Mouse (Mus musculus) embryo, embryonic 10 days (tissue): ENCODE data around the gene Gtf2a1.
"Not testable (repeated sequence)": the region's sequence is repeated elsewhere in the genome, so short reads cannot be mapped to it uniquely, and the experiment has no call there.

Experiments
- DNase-seq: peaks from one replicate; pipeline ENCODE4 v3.0.0-alpha.2; 2015; ENCODE audit warnings: low spot score

Gene Gtf2a1

DNA sequence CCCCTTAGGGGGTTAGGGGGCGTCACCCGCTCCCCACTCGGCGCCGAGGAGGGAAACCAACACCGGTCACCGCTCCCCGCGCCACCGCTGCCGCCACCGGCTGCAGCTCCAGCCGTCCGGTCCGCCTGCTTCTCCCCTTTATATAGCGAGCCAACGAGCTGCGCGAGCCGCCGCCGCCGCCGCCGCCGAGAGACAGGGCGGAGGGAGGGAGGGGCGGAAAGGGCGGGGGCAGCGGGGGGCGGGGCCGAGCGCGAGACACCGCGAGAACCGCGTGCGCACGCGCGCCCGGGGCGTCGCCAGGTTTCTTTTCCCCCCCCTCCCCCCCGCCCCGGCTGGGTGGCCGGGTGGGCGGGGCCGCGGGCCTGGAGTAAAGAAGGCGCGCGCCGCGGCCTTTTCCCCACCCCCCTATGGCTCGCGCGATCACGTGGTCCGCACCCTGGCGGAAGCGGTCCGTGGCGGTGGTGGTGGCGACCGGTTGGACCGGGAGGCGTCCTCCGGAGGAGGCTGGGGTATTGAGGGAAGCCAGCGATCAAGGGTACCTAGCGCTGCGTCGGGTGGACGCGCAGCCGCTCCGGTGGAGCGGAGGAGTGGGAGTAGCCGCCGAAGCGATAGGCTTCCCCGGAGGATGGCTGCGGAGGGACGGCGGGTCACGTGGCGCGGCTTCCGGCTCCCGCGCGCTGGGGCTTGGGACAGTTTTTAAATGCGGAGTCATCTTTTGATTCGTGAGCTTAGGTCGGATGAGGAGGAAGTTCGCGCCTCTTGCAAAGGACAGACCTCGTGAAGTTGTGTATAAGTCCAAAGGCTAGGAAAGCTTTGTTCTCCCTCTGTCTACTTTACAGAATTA is at the start of gene Gtf2a1:
Gene Gtf2a1 (minus strand): TSS at position 641 of the 844 bp plus-strand sequence.
- peak; percentile 95 for DNase-seq

DNA sequence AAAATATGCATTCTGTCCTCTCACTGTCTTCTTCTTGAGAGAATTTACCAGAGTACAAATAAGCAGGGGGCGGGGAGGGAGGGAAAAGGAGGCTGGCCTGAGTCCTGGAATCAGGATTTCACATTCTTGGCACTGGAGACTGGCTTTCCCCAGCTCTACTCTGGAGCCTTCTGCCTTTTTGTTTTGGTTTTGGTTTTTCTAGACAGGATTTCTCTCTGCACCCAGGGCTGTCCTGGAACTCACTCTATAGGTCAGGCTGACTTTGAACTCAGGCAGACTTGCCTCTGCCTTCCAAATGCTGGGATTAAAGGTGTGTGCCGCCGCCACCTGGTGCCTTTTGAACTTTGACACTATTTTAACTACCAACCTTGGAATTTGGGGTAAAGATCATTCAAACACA is 48.1 kb upstream of the Gtf2a1 start:
- no peak for DNase-seq

DNA sequence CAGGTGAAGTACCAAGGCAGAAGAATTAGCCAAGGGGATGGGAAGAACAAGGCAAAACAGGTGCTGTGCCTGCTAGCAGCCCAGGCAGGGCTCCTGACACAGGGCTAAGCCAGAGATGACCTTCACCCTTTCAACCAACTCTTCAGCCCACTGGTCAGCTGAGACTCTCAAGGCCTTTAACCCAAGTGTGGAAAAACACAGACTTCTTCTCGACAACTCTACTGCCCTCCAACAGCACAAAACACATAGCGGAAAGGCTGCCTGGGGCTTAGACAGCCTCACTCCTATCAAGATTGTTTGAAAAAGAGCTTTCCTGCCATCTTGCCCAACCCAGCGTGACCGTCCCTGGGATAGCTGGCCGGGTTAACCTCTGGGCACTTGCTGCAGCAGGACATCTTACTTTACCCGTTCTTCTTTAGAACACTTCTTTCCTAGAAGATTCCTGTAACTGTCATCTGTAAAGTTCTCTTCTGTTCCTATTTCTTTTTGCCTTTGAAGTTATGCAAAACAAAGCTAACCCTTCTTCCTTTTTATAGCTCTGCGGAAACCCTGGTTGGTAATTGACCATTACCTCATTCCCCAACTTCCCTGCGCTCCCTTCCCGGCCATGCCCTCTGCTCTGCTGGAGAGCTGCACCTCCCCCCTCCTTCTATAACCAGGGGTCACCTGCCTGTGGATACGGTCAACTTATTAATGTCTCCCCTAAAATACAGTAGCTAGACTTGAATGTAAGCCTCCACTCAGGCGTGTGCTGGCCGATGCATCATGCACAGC is 47.0 kb upstream of the Gtf2a1 start:
- no peak for DNase-seq

DNA sequence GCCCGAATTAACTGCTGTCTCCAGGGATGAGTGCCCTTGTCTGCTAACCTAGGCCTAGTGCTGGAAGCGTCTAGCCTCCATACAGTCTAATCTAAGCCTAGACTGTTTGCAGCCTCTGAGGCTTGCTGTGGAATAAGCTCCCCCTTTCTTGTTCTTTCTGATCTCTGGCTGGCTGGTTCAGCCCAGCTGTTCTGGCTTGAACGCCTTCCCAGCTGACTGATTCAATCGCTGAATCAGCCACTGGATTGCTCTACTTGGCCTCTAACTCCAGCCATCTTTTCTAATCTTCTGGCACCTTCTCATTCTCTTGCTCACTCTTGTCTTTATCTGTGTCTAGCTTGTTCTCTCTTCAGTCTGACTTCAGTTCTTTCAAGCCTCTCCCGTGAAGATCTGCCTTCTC is 36.2 kb upstream of the Gtf2a1 start:
- no peak for DNase-seq

DNA sequence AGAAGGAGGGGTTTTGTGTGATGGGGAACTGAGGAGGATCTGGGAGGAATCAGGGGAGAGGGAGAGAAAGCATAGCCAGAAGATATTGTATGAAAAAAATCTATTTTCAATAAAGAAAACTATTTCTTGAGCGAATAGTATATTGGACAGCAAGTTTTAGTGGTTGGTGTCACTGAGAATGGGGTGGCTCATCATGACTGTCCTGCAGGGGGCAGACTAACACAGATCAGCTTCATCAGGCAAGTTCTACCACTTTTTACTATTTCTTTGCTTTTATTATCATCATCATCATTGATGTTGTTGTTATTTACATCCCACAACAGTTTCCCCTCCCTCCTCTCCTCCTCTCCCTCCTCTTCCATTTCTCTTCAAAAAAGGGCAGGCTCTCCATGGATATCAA is 34.7 kb upstream of the Gtf2a1 start:
- peak; percentile 53 for DNase-seq

DNA sequence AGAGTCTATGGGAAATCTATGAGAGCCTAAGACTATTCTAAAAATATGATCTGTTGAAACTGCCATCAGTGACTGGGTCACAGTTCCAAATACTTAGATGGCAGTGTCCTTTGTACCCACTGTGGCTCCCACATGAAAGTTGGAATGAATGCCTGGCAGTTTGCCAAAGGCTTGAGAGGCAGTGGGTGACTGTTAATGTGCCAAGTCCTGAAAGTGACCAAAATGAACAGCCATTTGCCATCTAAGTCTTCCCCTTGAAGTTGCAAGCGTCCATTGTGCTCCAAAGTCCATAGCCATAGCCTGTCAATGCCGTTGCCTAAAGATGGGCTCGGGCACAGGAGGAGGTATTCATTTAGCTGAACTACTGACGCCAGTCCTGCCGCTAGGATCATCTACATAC is 19.1 kb upstream of the Gtf2a1 start:
- DNase-seq, result no peak

DNA sequence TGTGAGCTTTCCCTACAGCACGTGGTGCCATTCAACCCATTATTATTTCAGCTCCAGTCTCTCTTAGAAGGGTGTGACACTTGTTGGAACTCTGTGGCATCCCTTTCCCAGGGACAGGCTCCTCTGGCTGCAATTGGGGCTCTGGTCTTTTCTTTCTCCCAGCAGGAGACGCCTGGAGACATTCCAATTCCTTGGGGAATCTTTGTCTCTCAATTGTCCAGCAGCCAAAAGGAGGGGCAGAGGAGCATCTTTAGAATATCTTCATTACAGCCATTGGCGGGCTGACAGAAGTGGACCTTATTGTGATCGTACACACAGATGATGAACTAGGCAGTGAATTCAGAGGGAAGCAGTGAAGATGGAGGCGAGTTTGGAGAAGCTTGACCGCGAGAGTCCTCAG is 17.4 kb upstream of the Gtf2a1 start:
- DNase-seq, result peak; percentile 7

DNA sequence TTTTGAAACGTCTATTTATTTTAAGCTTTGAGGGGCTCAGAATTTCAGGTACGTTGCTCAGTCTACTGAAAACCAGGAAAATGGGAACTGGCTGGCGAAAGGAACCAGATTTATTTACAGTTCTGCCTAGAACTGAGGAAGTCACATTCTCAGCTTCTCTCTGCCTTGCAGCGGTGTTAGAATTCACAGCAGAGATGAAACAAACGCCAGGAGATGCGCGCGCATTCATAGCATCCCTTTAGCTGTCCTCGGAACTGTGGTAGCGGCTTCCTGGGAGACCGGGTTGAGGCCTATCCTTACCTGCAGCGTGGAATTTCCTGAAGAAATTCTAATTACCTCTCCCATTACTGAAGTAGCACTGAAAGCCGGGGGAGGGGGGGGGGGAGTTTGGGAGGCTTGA is 16.4 kb upstream of the Gtf2a1 start:
- no peak for DNase-seq

DNA sequence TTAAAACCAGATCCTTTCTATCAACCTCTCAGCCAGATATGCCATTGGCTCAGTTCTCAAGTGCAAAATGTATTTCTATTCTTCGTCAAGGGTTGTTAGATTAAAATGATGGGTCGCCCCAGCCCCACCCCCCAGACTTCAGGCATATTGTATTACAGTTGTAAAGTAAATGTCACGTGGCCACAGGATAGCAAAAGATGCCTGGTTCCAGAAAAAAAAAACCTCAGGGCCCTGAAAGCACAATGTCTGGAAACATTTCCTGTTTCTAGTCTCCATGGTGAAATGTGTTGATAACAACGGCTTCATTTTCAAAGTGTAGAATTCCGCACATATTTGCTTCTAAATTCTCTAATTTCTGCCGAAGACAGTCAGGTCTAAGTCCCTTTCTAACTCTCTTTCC is 14.3 kb upstream of the Gtf2a1 start:
- no peak for DNase-seq

DNA sequence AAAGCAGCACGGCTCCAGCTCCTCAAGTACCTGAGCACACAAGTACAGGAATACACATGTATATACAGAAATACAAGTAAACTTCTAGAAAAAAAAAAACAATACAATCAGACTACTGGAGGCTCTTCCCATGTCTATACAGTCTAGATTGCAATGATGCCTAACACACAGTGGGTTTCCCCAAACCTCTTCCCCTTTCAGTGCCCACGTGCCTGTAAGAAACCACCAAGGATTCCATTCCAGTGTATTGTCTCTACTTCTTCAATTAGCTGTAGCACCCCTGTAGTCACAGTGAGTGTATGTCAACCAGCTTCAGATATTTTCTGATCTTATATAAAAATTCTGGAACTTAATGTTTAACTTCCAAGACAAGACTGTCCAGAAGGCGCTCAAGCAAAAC is 1.8 kb upstream of the Gtf2a1 start:
- no peak for DNase-seq

DNA sequence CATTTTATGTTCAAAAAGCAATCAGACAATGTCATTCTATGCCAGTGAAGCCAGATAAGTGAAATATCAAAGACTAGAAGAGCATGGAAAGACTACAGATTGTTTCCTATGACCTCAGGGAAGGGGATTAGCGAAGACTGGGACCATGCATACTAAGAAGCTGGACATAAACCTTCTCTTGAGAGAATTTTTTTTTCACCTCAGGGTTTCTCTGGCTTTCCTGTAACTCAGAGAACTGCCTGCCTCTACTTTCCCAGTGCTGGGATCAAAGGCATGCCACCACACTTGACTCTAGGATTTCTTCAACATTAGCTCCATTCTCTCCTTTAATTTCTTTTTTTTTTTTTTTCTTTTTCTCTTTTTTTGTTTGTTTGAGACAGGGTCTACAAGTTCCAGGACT is 904 bp upstream of the Gtf2a1 start:
- DNase-seq, result no peak

DNA sequence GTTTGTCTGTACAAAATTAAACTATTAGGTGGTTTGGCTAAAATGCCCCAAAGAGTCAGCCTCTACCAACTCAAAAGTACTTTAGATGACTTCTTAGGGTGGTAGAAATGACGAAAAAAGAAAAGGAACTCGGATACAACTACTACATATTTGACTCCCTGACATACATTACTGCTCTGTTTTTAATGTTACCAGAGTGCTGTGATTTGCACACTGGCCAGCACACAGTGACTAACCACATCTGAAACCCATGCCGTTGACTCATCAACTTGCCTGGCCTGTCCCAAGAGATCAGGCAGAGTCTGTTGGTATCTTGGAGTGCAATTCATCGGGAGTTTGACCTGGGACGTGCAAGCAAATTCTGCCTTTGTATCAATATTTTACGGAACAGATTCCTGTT is 429 bp upstream of the Gtf2a1 start:
- DNase-seq, result peak; percentile 58

DNA sequence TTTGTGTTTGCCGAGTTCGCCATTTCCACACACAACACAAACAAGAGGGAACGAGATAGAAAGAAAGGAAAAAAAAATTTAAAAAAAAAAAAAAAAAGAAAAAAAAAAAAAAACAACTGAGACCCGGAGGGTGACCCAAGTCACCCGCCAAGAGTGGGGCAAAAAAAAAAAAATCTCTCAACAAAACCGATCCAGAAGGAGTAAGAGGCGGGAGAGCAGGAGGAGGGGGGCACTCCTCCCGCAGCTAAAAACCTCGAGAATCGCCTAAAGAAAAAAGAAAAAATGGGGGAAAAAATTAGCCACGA is 793 bp downstream of the Gtf2a1 start:
- DNase-seq, result no peak

DNA sequence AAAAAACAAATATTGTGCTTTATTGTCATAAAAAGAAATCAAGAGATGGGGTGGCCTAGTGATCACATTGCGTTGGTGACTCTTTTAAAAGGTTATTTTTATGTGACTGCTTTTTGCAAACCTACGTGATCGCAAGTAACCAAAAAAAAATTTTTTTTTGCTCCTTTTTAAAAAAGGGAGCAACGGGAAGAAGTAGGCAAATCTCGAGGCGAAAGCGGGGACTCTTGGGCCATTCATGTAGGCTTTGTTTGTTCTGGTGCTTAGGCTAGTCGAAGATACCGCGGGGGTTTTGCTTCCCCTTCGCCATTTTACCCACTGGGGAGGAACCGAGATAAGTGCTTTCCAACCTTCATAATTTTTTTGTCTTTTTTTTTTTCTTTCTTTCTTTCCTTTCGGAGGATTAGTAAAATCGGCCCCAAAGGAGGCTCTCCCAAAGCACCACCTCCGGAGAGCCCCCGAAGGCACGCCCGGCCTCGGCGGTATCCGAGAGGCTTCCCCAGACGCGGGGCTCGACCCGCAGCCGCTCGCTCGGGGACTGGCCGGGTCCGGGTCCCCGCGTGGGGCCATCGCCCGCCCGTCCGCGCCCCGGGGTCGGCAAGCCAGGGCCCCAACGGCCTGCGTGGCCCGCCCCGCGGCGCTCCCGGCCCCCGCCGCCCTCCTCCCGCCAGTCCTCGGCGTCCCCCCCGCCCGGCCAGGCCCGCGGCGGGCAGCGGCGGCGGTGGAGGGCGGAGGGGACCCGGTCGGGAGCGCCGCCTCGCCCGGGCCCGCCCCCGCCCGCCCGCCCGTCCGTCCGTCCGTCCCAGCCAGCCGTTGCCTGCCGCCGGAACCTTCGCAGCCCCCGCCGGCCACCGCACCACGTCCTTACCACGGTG is 1.4 kb downstream of the Gtf2a1 start:
- DNase-seq, result peak; percentile 58

DNA sequence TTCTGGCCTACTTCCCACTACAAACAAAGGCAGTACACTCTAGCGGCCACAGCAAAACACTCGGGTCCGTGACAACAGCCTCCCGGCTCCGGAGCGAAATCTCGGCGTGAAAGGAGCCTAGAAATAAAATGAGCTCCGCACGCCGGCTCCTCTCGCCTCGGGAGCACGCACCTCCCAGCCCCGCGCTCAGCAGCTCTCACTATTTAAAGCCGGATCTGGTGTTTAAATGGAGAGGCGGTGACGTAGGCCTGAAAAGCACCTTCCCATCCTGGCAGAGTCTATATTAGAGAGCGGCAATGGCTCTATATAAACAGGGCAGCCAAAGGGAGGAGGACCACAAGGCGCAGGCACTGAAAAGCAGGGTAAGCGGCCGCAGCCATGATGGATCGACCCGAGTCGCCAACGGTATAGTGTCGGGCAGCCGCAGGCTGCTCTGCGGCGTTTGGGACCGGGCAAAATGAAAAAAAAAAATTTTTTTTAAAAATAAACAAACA is 2.1 kb downstream of the Gtf2a1 start:
- peak; percentile 96 for DNase-seq

DNA sequence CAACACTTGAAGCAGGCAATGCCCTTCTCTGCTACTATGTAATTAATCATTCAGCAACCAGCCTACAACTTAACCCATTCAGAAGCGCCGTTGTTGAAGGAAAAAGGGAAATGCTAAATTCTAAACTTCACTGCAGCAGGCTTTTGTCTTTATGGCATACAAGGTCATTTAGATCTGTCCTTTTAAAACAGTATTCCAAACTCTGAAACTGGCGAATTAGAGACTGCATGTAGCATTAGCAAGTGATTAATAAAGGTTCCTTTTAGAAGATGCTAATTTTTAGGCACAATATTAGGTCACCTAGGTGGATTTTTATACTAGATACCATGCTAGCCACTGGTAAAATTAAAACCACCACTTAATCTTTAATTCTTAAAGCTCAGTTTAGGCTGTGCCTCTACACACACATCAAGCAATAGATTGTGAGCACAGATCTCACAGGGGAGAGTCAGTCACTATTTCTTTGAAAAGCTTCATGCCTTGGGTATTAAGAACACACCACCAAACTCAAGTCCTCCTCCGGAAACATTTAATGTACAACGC is 2.7 kb downstream of the Gtf2a1 start:
- DNase-seq, result peak; percentile 43

DNA sequence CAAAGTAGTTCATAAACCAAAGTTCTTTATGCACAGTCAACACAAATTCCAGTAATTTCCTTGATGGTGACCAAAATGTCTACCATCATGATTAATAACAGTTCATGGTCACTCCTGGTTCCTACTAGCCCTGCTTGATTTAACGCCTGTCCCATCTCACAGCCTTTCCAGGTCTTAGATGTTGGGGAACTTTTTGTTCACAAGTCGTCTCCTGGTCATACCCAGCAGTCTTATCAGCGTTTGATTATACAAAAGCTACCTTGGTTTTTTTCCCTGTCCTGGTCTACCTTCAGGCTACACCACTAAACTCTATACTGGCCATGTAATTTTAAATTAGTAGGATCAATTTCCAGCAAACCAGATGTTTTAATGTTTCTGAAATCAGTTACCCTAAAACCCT is 3.2 kb downstream of the Gtf2a1 start:
- DNase-seq, result no peak

DNA sequence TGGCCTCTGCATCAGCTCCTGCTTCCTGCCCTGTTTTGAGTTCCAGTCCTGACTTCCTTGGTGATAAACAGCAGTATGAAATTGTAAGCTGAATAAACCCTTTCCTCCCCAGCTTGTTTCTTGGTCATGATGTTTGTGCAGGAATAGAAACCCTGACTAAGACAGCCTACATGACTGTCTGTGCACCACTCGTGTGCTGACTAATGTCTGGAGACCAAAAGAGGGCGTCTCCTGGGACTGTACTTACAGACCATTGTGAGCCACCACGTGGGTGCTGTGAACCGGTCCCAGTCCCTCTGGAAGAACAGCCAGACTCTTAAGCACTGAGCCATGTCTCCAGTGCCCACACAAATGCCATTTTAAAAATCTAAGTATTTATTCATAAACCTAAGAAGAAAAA is 4.5 kb downstream of the Gtf2a1 start:
- DNase-seq, result not testable (repeated sequence)

DNA sequence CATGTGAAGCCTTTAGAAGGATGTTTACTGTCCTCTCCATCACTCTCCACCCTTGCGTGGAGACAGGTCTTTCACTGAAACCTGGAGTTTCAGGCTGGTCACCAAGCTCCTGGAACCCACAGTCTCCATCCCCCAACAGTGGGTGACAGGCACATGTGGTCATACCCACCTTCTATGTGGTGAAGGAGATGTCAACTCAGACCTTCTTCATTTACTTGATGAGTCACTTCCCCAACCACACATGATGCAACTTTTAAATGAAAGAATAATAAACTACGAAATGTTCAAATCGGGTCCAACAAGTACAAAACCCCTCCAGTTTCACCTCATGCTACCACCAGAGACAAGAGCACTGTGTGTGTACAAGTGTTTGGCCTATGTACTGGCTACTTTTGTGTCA is 5.1 kb downstream of the Gtf2a1 start:
- DNase-seq, result no peak

DNA sequence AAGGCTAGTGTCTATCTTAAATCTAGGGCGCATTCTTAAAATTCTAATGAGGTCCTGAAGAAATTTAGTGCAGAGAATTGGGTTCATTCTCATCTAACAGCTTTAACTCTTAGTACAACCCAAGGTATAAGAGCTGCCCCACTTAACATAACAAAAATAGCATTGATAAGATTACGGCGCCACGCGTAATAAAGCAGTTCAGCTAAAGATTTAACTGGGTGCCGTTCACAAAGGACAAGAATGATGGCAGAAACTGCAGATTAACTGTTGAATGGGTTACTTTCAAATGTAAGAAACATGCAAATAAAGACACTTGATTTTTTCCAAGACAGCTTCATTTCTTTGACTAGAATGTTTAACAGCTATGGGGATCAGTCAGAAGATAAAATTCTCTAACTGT is 6.9 kb downstream of the Gtf2a1 start:
- DNase-seq, result no peak

DNA sequence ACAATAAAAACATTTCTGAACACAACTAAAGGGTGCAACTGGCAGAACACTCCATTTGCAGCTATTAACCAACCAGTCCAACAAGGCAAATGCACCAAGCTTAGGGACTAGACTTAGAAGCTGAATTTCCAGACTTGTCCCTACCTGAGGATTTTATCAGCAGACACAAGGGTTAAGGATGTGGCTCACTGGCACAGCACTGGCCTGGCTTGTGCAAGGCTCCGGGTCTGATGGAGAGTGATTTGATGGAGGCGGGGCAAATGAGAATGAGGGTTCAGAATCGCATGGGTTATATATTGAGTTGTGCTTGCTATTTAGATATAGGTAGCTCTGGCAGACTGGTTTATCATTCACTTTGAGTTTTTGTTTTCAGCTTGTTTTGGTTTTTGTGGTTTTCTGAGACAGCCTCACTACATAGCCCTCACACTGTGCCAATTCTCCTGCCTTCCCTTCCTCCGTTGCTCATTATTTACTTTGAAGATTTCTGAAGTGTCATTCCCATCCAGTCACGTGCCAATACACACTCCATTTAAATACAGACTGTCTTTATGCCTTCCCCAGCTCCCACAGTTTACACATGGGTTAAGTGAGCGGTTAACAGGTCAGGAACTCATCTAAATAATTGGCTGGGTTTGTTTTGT is 7.8 kb downstream of the Gtf2a1 start:
- DNase-seq, result no peak
